Mouse (Mus musculus): ENCODE measurements around the gene Heg1. TPM values are rescaled to one million over a fixed set of nuclear protein-coding genes. Genes with fewer than 3 reads are reported as not detected.

The Heg1 gene
- polyA plus RNA-seq, 1 experiment from 2014 or later = 4.6 TPM

GRCm38 (mm10) chr16:33776766-33777529, 92.8 kb downstream of the Heg1 start:
- H3K4me2 ChIP-seq (ENCODE audit: low read depth, low read length) = no peak overlapping the region
- H3K4me1 ChIP-seq (ENCODE audit: control insufficient read depth, insufficient read depth, low read length) = no peaks in the 10 kb centered on the region
- no peaks in the 10 kb centered on the region for H3K27me3 ChIP-seq (ENCODE audit: control insufficient read depth, insufficient read depth, low read length)
- 80% methylated on average over 7 of the region's 7 CpGs for WGBS
- no peak overlapping the region for H3K9ac ChIP-seq (replicated peaks; ENCODE audit: low read depth, low read length)
- ATAC-seq (ENCODE audit: low read depth) = no peak
- H3K9me3 ChIP-seq (ENCODE audit: control insufficient read depth, low read length) = no peaks in the 10 kb centered on the region
- no peaks in the 10 kb centered on the region for H3K36me3 ChIP-seq (ENCODE audit: control insufficient read depth, insufficient read depth, low read length)
- H3K4me3 ChIP-seq (ENCODE audit: low read depth, low read length) = no peak overlapping the region
- no peak overlapping the region for H3K27ac ChIP-seq (ENCODE audit: low read depth, low read length)

DNA sequence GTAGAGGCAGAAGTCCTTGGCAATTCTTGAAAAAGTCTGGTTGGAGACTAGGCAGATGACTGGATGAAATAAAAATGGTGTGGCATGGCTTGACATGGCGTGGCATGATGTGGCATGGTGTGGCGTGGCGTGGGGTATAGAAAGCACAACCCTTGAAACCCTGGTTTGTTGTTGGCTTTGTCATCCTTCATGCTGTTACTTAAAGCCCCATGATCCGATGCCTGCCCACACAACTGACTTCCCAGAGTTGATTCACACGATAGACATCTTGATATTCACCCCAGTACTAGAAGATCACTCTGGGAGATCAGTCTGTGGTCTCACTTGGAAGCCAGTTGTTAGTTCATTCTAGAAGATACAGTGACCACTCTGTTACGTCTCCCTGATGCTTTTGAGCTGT, 93.4 kb downstream of the Heg1 start:
- no peaks in the 10 kb centered on the region for H3K9me3 ChIP-seq (ENCODE audit: control insufficient read depth, low read length)
- H3K36me3 ChIP-seq (ENCODE audit: control insufficient read depth, insufficient read depth, low read length) = no peaks in the 10 kb centered on the region
- H3K9ac ChIP-seq (replicated peaks; ENCODE audit: low read depth, low read length) = no peak overlapping the region
- no peak overlapping the region for H3K4me2 ChIP-seq (ENCODE audit: low read depth, low read length)
- H3K27me3 ChIP-seq (ENCODE audit: control insufficient read depth, insufficient read depth, low read length) = no peaks in the 10 kb centered on the region
- 89% methylated on average over 6 of the region's 6 CpGs for WGBS
- ATAC-seq (ENCODE audit: low read depth) = no peak
- H3K4me3 ChIP-seq (ENCODE audit: low read depth, low read length) = no peak overlapping the region
- H3K4me1 ChIP-seq (ENCODE audit: control insufficient read depth, insufficient read depth, low read length) = no peaks in the 10 kb centered on the region
- no peak overlapping the region for H3K27ac ChIP-seq (ENCODE audit: low read depth, low read length)

GRCm38 (mm10) chr16:33781789-33782728, 97.9 kb downstream of the Heg1 start:
- no peaks in the 10 kb centered on the region for H3K36me3 ChIP-seq (ENCODE audit: control insufficient read depth, insufficient read depth, low read length)
- H3K27ac ChIP-seq (ENCODE audit: low read depth, low read length) = no peak overlapping the region
- no peak overlapping the region for H3K9ac ChIP-seq (replicated peaks; ENCODE audit: low read depth, low read length)
- no peaks in the 10 kb centered on the region for H3K9me3 ChIP-seq (ENCODE audit: control insufficient read depth, low read length)
- no peaks in the 10 kb centered on the region for H3K27me3 ChIP-seq (ENCODE audit: control insufficient read depth, insufficient read depth, low read length)
- H3K4me3 ChIP-seq (ENCODE audit: low read depth, low read length) = no peak overlapping the region
- 75% methylated on average over 5 of the region's 5 CpGs for WGBS
- no peak overlapping the region for H3K4me2 ChIP-seq (ENCODE audit: low read depth, low read length)
- no peak for ATAC-seq (ENCODE audit: low read depth)
- H3K4me1 ChIP-seq (ENCODE audit: control insufficient read depth, insufficient read depth, low read length) = no peaks in the 10 kb centered on the region

DNA sequence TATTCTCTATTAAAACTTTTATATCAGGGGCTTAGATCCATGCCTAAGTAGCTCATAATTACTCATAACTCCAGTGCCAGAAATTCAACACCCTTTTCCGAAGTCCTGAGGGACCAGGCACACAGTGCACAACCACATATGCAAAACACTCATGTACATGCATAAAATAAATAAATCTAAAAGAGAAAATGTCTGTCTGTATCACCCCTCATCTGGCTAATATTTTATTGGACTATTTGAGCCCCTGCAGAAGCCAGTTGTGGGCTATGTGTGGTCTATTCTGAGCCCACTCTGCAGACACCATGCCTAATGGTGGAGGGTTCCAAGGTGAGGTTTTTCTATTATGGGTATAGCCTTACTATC, 98.5 kb downstream of the Heg1 start:
- Histone ChIP-seq H3K4me2 (ENCODE audit: low read depth, low read length) (no peak overlapping the region), H3K27me3 (ENCODE audit: control insufficient read depth, insufficient read depth, low read length) (no peaks in the 10 kb centered on the region), H3K36me3 (ENCODE audit: control insufficient read depth, insufficient read depth, low read length) (no peaks in the 10 kb centered on the region), H3K4me1 (ENCODE audit: control insufficient read depth, insufficient read depth, low read length) (no peaks in the 10 kb centered on the region), H3K9ac (replicated peaks; ENCODE audit: low read depth, low read length) (no peak overlapping the region), H3K4me3 (ENCODE audit: low read depth, low read length) (no peak overlapping the region), H3K9me3 (ENCODE audit: control insufficient read depth, low read length) (no peaks in the 10 kb centered on the region), H3K27ac (ENCODE audit: low read depth, low read length) (no peak overlapping the region)
- 94% methylated on average over 1 of the region's 1 CpGs for WGBS
- ATAC-seq (ENCODE audit: low read depth) = no peak

DNA sequence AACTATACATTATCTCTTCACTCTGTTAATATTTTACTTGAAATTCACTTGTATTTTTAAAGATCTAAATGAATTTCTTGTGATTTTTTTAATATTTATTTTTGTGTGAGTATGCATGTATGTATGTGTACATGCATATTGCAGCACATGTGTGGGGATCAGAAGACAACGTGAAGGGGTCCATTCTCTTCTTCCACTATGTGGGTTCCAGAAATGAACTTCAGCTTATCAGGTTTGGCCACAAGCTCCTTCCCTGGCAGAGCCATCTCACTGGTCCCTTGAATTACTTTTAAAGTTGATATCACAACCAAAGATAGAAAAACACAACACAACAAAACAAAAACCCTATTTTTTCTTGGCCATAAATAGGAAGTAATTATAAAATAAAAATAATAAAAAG, 100.4 kb downstream of the Heg1 start:
- Histone ChIP-seq H3K4me2 (ENCODE audit: low read depth, low read length) (no peak overlapping the region), H3K36me3 (ENCODE audit: control insufficient read depth, insufficient read depth, low read length) (no peaks in the 10 kb centered on the region), H3K27ac (ENCODE audit: low read depth, low read length) (no peak overlapping the region), H3K4me3 (ENCODE audit: low read depth, low read length) (no peak overlapping the region), H3K4me1 (ENCODE audit: control insufficient read depth, insufficient read depth, low read length) (no peaks in the 10 kb centered on the region), H3K9me3 (ENCODE audit: control insufficient read depth, low read length) (no peaks in the 10 kb centered on the region), H3K9ac (replicated peaks; ENCODE audit: low read depth, low read length) (no peak overlapping the region), H3K27me3 (ENCODE audit: control insufficient read depth, insufficient read depth, low read length) (no peaks in the 10 kb centered on the region)
- whole genome bisulfite sequencing = 95% methylated on average over 1 of the region's 1 CpGs
- no peak for ATAC-seq (ENCODE audit: low read depth)

DNA sequence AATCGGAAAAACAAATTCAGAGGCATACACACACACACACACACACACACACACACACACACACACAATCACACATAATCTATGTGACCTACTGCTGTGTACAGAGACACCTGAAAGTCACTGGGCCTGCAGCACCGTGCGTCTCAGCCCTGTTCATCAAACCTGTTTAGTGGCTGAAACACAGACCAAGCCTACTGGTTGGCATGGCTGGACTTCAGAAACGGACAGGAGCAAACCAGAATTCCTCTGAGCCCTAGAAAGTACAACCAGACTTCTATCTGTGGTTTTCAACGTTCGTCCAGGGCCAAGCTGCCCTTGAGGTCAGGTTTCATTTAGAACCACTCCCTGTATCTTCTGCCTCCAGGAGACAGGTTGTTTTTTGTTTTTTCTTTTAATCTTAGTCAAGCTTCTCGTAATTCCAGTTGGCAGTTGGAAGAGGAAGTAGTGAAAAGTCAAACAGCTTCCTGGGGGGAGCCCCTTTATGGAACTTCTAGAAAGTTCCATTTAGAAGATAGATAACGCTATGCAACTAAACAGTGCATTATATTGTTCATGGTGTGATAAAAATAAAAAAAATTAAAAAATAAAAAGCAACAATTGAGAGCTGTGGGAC, 101.0 kb downstream of the Heg1 start:
- H3K4me2 ChIP-seq (ENCODE audit: low read depth, low read length) = no peak overlapping the region
- no peak overlapping the region for H3K9ac ChIP-seq (replicated peaks; ENCODE audit: low read depth, low read length)
- 82% methylated on average over 8 of the region's 8 CpGs for WGBS
- H3K27me3 ChIP-seq (ENCODE audit: control insufficient read depth, insufficient read depth, low read length) = no peaks in the 10 kb centered on the region
- H3K4me1 ChIP-seq (ENCODE audit: control insufficient read depth, insufficient read depth, low read length) = no peaks in the 10 kb centered on the region
- H3K9me3 ChIP-seq (ENCODE audit: control insufficient read depth, low read length) = no peaks in the 10 kb centered on the region
- no peak overlapping the region for H3K4me3 ChIP-seq (ENCODE audit: low read depth, low read length)
- no peak for ATAC-seq (ENCODE audit: low read depth)
- H3K27ac ChIP-seq (ENCODE audit: low read depth, low read length) = no peak overlapping the region
- H3K36me3 ChIP-seq (ENCODE audit: control insufficient read depth, insufficient read depth, low read length) = no peaks in the 10 kb centered on the region

DNA sequence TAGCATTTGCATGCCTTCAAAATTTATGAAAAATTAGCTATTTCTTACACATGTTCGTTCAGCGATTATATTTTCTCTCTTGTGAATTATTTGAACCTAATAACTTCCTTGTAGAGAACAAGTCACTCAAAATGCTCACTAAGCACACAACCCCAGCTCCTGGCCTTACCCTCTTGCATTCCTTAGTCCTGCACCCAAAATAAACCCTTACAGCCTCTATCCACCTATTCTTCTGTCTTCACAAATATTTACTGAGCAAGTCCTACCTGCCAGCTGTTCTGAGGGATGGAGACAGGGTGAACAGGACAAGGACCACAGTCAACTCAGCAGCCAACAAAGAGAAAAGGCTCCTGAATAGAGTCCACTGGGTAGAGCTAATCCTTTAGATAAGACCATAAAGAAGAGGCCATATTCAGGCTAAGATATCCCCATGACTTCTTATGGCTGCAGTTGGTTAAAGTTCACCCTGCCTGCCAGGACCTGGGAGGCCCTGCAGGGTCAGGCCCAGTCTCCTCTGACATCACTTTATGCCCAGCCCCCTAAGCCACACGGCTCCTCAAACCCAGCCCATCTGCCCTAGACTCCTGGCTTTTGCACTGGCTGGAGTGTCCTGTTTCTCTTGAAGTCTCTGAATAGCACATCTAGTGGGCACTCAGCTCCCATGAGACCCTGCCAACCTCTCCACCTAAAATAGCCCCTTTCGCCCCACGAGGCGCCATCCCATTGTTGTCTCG, 102.7 kb downstream of the Heg1 start:
- H3K9ac ChIP-seq (replicated peaks; ENCODE audit: low read depth, low read length) = no peak overlapping the region
- no peak overlapping the region for H3K4me3 ChIP-seq (ENCODE audit: low read depth, low read length)
- 77% methylated on average over 7 of the region's 7 CpGs for WGBS
- H3K4me2 ChIP-seq (ENCODE audit: low read depth, low read length) = no peak overlapping the region
- H3K4me1 ChIP-seq (ENCODE audit: control insufficient read depth, insufficient read depth, low read length) = no peaks in the 10 kb centered on the region
- H3K27ac ChIP-seq (ENCODE audit: low read depth, low read length) = no peak overlapping the region
- H3K9me3 ChIP-seq (ENCODE audit: control insufficient read depth, low read length) = no peaks in the 10 kb centered on the region
- H3K36me3 ChIP-seq (ENCODE audit: control insufficient read depth, insufficient read depth, low read length) = no peaks in the 10 kb centered on the region
- no peaks in the 10 kb centered on the region for H3K27me3 ChIP-seq (ENCODE audit: control insufficient read depth, insufficient read depth, low read length)
- ATAC-seq (ENCODE audit: low read depth) = no peak

GRCm38 (mm10) chr16:33793846-33794791, 109.9 kb downstream of the Heg1 start, which contains the start of gene Muc13:
Muc13 (plus strand) TSS chr16:33794037.
- H3K4me1 ChIP-seq (ENCODE audit: control insufficient read depth, insufficient read depth, low read length) = no peaks in the 10 kb centered on the region
- H3K4me2 ChIP-seq (ENCODE audit: low read depth, low read length) = no peak within 1 kb of the TSS
- H3K36me3 ChIP-seq (ENCODE audit: control insufficient read depth, insufficient read depth, low read length) = no peaks in the 10 kb centered on the region
- H3K9me3 ChIP-seq (ENCODE audit: control insufficient read depth, low read length) = no peaks in the 10 kb centered on the region
- H3K4me3 ChIP-seq (ENCODE audit: low read depth, low read length) = no peak within 1 kb of the TSS
- WGBS = 91% methylated on average over 10 of the region's 10 CpGs
- H3K9ac ChIP-seq (replicated peaks; ENCODE audit: low read depth, low read length) = no peak within 1 kb of the TSS
- no peak within 1 kb of the TSS for H3K27ac ChIP-seq (ENCODE audit: low read depth, low read length)
- H3K27me3 ChIP-seq (ENCODE audit: control insufficient read depth, insufficient read depth, low read length) = no peaks in the 10 kb centered on the region
- ATAC-seq (ENCODE audit: low read depth) = no peak
